Mouse (Mus musculus): Measurements from ENCODE around the gene Eya2. TPM values are rescaled to one million over a fixed set of nuclear protein-coding genes. Genes with fewer than 3 reads are reported as not detected.
A peak's percentile ranks its signal among the peaks of the same experiment; 100 is the strongest.

Gene Eya2
- polyA plus RNA-seq, 1 experiment from 2014 or later, result 3.2 TPM

DNA sequence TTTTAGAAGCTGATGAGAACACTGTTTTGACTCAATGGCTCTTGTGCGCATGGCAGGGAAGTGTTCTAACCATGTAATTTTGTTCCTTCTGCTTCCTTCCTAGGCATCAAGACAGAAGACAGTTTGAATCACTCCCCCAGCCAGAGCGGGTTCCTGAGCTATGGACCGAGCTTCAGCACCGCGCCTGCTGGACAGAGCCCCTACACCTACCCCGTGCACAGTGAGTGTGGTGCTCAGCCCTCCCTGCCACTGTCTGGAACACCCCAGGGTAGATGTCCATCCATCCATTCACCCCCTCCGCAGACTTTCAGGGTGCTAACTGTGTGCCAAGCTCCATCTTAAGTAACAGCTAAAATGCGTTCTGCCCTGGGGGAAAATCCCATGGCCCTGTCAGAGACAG, 92.7 kb downstream of the Eya2 start:
- WGBS, result 24% methylated on average over 8 of the region's 8 CpGs
- no peak for ATAC-seq (ENCODE audit: borderline replicate concordance, extremely low read depth, low FRiP score, low TSS enrichment)

DNA sequence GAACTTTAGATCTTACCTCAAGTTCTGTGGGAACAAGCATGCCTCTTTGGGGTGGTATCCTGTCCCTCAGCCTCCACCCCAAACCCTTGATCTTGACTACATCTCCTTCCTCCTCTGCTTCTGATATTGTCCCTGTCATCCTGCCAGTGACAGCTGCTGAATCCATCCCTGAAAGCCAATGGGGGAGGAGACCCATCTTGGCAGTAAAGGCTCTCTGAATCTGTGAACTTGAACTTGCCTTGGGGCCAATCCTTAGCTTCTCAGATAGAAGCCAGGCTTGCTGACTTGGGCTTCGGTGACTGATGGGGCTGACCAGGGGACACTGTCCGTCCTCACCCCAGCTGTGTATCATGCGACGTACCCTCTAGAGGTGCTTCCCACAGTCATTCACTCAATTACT, 94.1 kb downstream of the Eya2 start:
- 85% methylated on average over 4 of the region's 4 CpGs for WGBS
- no peak for ATAC-seq (ENCODE audit: borderline replicate concordance, extremely low read depth, low FRiP score, low TSS enrichment)
- Histone ChIP-seq H3K9ac (no peak overlapping the region), H3K27ac (no peak overlapping the region), H3K9me3 (no peaks in the 10 kb centered on the region), H3K36me3 (no peaks in the 10 kb centered on the region), H3K4me3 (no peak overlapping the region), H3K27me3 (no peaks in the 10 kb centered on the region), H3K4me2 (no peak overlapping the region), H3K4me1 (no peaks in the 10 kb centered on the region)

More for the DNA sequence above, 92.7 kb downstream of the Eya2 start:
- Histone ChIP-seq H3K27ac (no peak overlapping the region), H3K9ac (no peak overlapping the region), H3K36me3 (no peaks in the 10 kb centered on the region), H3K4me1 (no peaks in the 10 kb centered on the region), H3K4me3 (no peak overlapping the region), H3K9me3 (no peaks in the 10 kb centered on the region), H3K27me3 (no peaks in the 10 kb centered on the region), H3K4me2 (no peak overlapping the region)

DNA sequence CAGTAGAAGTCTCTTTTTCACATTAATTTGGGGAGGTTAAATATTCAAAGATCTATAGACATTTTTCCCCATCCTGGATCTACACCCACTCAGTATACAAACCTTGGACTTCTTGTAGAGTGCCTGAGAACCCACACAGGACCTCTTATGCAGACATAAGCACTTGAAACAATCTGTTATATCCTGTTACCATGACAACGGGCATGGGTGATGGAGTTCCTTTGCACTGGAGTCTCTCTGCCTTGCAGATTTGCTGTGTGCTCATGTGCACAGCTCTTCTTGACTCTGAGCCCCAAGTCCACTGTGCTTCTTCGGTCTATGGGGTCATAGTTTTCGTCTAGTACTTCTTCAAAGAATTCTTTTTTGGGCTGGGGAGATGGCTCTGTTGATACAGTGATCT, 96.2 kb downstream of the Eya2 start:
- no peak overlapping the region for H3K4me2 ChIP-seq
- H3K4me3 ChIP-seq, result no peak overlapping the region
- H3K9me3 ChIP-seq, result no peaks in the 10 kb centered on the region
- no peaks in the 10 kb centered on the region for H3K36me3 ChIP-seq
- H3K9ac ChIP-seq, result no peak overlapping the region
- H3K27ac ChIP-seq, result no peak overlapping the region
- ATAC-seq (ENCODE audit: borderline replicate concordance, extremely low read depth, low FRiP score, low TSS enrichment), result no peak
- no peaks in the 10 kb centered on the region for H3K27me3 ChIP-seq
- H3K4me1 ChIP-seq, result no peaks in the 10 kb centered on the region
- 66% methylated on average over 3 of the region's 3 CpGs for WGBS

DNA sequence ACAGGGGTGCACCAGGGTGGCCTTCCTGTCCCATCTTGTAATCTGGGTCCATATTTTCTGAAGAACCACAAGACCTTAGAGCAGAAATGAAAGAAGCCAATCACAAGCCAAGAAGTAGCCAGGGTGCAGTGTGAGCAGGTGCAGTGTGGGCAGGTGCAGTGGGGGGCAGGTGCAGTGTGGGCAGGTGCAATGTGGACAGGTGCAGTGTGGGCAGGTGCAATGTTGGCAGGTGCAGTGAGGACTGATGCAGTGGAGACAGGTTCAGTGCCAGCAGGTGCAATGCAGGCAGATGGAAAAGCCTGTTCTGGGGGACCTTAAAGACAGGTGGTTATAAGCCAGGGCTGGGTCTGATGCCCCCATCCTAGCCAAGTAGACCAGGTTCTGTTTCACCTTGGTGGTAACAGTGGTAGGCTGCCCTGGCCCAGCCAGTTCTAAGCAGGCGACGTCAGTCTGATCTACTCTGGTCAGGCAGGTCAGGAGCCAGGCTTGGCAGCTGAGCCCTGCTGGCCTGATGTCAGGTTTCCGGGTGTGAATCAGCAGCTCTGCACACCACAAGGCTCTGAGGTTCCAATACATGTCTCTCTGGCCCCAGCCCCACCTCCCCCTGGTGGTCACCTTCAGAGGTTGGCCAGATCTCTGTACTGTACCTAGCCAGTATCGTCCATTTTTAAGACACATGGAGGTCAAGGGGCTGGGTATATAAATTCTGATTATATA, 98.3 kb downstream of the Eya2 start:
- Histone ChIP-seq H3K9ac (no peak overlapping the region), H3K36me3 (no peaks in the 10 kb centered on the region), H3K27me3 (no peaks in the 10 kb centered on the region), H3K4me1 (no peaks in the 10 kb centered on the region), H3K27ac (no peak overlapping the region), H3K4me3 (no peak overlapping the region), H3K9me3 (no peaks in the 10 kb centered on the region), H3K4me2 (no peak overlapping the region)
- WGBS, result 45% methylated on average over 4 of the region's 4 CpGs
- peak; percentile 31 for ATAC-seq (ENCODE audit: borderline replicate concordance, extremely low read depth, low FRiP score, low TSS enrichment)

DNA sequence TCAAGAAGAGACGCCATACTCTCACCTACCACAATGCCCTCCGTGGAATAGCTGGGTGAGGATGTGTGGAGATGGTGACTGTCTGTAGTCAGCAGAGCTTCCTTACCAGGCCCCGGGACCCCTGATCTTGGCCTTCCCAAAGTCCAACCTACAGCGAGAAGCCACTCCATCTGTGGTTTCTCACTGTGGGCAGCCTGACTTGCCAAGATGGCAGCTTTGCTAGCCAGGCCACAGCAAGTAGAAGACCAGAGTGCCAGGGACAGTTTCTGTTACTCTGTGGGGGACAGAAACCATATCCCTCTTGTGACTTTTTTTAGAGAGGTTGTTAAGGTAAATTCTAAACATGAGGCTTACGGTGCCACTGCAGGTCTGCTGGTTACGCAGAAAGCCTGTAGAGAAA, 99.9 kb downstream of the Eya2 start:
- 89% methylated on average over 6 of the region's 6 CpGs for whole genome bisulfite sequencing
- Histone ChIP-seq H3K4me3 (no peak overlapping the region), H3K36me3 (no peaks in the 10 kb centered on the region), H3K9me3 (no peaks in the 10 kb centered on the region), H3K27me3 (no peaks in the 10 kb centered on the region), H3K27ac (no peak overlapping the region), H3K4me1 (no peaks in the 10 kb centered on the region), H3K9ac (no peak overlapping the region), H3K4me2 (no peak overlapping the region)
- no peak for ATAC-seq (ENCODE audit: borderline replicate concordance, extremely low read depth, low FRiP score, low TSS enrichment)

DNA sequence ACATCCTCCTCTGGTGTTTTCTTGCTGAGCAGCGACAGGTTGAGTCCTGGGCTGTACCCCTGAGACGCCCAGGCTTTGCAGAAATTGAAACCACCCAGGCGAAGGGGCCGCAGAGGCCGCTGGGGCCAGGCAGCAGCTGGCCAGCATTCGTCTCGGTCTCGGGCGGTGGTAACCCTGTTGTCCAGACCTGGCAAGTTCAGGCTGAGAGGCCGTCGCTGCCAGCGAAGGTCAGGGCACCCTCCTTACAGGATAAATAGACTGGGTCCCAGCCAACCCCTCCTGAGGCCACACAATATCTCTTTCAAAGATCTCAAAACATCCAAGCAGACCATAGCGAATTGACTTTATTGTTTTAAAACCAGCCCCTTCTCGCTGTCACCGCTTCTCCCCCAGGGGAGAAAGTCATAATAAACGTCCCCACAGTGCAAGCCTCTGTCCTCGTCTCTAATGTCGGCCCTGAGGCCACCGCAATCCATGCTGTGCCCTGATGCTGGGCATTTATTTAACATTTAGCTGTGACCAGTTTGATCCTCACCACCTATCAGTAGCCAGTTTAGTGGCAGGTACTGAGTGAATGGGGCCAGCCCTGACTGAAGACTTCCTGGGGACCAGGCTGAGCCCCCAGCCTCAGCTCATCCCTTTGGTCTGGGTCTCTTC, 105.5 kb downstream of the Eya2 start:
- ATAC-seq (ENCODE audit: borderline replicate concordance, extremely low read depth, low FRiP score, low TSS enrichment), result no peak
- Histone ChIP-seq H3K36me3 (no peaks in the 10 kb centered on the region), H3K9ac (no peak overlapping the region), H3K27ac (no peak overlapping the region), H3K4me2 (no peak overlapping the region), H3K27me3 (0 out of 2 replicates have a peak, but pooled peaks cover 3% of the 10 kb centered on the region), H3K9me3 (no peaks in the 10 kb centered on the region), H3K4me1 (no peaks in the 10 kb centered on the region), H3K4me3 (no peak overlapping the region)
- 54% methylated on average over 19 of the region's 19 CpGs for WGBS

DNA sequence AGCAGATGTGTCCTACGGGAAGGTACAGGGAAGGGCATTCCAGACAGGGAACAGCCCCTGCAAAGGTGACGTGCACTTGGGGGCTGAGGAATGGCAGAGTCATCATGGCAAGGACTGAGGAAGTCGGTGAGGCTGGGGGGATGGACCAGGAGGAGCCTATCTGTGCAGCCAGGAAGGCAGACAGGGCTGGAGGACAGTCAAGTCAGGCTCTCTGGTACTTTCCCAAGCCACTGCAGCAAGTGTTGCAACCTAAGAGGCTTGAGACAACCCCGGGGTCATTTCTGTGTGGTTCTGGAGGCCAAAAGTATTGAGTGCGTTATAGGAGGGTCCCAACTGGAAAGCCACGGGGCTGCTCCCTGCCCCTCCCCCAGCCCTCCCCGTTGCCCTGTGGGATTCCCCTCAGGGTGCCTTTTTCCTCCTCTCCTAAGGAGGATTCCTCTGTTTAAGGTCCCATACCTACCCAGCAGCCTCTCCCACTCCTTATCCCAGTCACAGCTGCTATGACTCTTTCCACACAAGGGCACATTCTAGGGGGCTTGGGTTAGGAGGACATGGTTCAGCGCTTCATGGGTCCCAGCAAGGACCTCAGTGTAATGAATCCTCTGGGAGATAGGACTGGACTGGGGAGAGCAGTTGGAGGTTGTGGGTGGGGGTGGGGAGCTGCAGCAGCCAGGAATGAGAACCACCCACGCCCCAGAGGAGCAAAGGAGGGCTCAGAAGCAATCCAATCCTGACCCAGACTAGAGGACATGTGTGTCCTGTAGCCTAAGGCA, 108.4 kb downstream of the Eya2 start:
- no peak for ATAC-seq (ENCODE audit: borderline replicate concordance, extremely low read depth, low FRiP score, low TSS enrichment)
- Histone ChIP-seq H3K4me2 (no peak overlapping the region), H3K27me3 (0 out of 2 replicates have a peak, but pooled peaks cover 3% of the 10 kb centered on the region), H3K36me3 (no peaks in the 10 kb centered on the region), H3K4me1 (no peaks in the 10 kb centered on the region), H3K27ac (no peak overlapping the region), H3K4me3 (no peak overlapping the region), H3K9me3 (no peaks in the 10 kb centered on the region), H3K9ac (no peak overlapping the region)
- 57% methylated on average over 9 of the region's 9 CpGs for WGBS

DNA sequence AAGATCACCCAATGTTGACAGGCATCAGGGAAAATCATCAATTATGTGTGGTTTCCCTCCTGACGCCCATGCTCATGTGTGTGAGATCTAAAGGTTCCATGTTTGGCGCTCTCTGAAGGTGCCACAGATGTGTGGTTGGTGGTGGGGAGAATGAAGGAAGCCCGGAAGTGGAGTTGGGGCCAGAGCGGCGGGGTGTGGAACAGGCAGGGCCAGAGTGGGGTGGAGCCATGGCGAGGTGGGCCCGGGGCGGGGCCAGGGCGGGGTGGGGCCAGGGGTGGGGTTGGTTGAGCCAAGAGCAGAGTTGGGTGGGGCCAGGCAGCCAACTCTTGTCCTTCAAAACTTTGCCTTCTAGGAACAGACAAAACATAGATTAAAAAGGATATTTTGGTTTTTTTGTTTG, 113.4 kb downstream of the Eya2 start:
- H3K27ac ChIP-seq, result no peak overlapping the region
- no peak overlapping the region for H3K4me2 ChIP-seq
- 55% methylated on average over 9 of the region's 9 CpGs for WGBS
- no peaks in the 10 kb centered on the region for H3K4me1 ChIP-seq
- no peak overlapping the region for H3K4me3 ChIP-seq
- H3K27me3 ChIP-seq, result no peaks in the 10 kb centered on the region
- no peaks in the 10 kb centered on the region for H3K36me3 ChIP-seq
- no peak for ATAC-seq (ENCODE audit: borderline replicate concordance, extremely low read depth, low FRiP score, low TSS enrichment)
- no peak overlapping the region for H3K9ac ChIP-seq
- no peaks in the 10 kb centered on the region for H3K9me3 ChIP-seq

DNA sequence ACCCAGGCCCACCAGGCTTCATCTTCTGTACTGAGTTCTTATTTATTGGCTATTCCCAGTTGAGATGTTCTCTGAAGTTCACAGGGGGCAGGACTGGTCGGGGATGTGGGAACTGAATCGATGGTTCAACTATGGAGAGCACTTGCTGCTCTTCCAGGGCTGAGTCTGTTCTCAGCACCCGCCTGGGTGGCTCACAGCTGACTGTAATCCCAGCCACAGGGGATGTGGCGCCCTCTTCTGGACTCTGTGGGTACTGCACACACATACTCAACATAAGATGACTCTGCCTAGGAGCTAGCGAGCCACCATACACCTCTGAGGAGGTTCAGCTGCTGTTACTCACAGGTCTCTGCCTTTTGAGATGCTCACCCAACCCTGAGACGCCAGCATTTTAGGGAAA, 121.9 kb downstream of the Eya2 start:
- ATAC-seq (ENCODE audit: borderline replicate concordance, extremely low read depth, low FRiP score, low TSS enrichment), result 0 out of 2 replicates have a peak, but pooled peaks have one; percentile 3
- WGBS, result 85% methylated on average over 6 of the region's 6 CpGs
- no peak overlapping the region for H3K4me2 ChIP-seq
- no peak overlapping the region for H3K4me3 ChIP-seq
- no peak overlapping the region for H3K27ac ChIP-seq
- no peak overlapping the region for H3K9ac ChIP-seq
- H3K36me3 ChIP-seq, result no peaks in the 10 kb centered on the region
- H3K4me1 ChIP-seq, result no peaks in the 10 kb centered on the region
- no peaks in the 10 kb centered on the region for H3K27me3 ChIP-seq
- no peaks in the 10 kb centered on the region for H3K9me3 ChIP-seq

DNA sequence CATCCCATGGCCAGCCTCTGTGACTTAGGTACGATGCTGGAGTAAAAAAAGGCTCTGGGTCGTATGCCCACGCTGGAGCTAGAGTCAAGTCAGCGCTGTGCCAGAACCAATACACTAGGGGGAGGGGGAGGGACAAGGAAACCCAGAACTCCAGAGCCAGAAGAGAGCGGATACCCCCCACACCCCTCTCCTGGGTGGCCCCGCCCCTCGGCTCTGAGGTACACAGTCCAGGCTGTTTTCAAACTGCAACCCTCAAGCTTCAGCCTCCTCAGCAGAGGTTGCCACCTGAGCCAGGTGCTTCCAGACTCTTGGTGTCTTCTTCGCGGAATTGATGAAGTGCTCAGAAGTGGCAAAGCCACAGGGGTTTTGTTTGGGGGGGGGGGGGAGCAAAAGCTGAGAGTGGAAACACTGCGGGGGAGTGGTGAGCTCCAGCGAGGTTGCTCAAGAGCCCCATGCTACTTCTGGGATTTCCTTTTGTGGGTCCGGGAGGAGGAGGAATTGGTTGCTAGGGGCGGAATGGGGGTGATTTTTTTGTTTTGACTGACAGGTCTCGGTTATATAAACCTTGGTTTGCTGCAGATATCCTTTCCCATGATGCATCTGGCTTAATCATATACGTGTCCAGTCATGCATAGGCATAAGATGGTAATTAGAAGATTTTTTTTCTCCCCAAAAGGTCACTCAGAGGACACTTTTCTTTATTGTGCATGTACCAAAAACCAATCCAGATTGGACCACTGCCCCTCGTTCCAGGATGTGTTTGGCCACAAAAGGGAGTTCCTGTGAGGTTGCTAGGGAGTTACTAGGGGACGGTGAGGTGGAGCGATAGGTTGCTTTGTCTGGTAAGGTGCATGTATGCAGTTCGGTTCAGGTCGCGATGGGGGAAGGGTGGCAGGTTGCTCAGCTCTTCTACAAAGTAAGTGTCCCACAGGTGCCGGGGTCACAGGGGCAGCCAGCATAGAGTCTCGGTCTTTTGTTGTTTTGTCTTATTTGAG, 122.6 kb downstream of the Eya2 start:
- Histone ChIP-seq H3K4me2 (no peak overlapping the region), H3K27ac (no peak overlapping the region), H3K4me3 (no peak overlapping the region), H3K9ac (no peak overlapping the region), H3K27me3 (no peaks in the 10 kb centered on the region), H3K4me1 (no peaks in the 10 kb centered on the region), H3K9me3 (no peaks in the 10 kb centered on the region), H3K36me3 (no peaks in the 10 kb centered on the region)
- peak; percentile 35; the same call in 1 of the 2 replicates for ATAC-seq (ENCODE audit: borderline replicate concordance, extremely low read depth, low FRiP score, low TSS enrichment)
- WGBS, result 60% methylated on average over 23 of the region's 23 CpGs

DNA sequence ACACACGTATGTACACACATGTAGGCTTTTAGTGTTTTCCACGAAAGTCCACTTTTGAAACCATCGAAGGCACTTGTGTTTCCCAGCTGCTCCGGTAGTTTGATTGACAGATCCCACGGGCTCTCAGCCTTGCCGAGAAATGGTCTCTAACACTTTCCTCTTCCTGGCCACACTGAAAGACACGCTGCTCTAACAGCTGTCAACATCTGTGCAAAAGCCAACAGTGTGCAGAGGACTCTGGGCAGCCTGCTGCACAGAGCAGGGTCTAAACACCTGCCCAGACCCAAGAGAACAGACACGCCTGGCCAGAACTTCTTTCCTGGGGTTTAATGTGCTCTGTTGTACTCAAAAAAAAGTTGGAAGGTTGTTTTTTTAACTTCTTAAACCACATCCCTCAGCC, 124.5 kb downstream of the Eya2 start:
- Histone ChIP-seq H3K27ac (no peak overlapping the region), H3K4me3 (no peak overlapping the region), H3K4me1 (no peaks in the 10 kb centered on the region), H3K36me3 (no peaks in the 10 kb centered on the region), H3K9ac (no peak overlapping the region), H3K9me3 (no peaks in the 10 kb centered on the region), H3K4me2 (no peak overlapping the region), H3K27me3 (no peaks in the 10 kb centered on the region)
- no peak for ATAC-seq (ENCODE audit: borderline replicate concordance, extremely low read depth, low FRiP score, low TSS enrichment)
- WGBS, result 62% methylated on average over 8 of the region's 8 CpGs
